Mouse (Mus musculus): ENCODE measurements around the gene Gm20715. TPM values are rescaled to one million over a fixed set of nuclear protein-coding genes. Genes with fewer than 3 reads are reported as not detected.
"Not testable (repeated sequence)": the region's sequence is repeated elsewhere in the genome, so short reads cannot be mapped to it uniquely, and the experiment has no call there.

Gm20715 gene
- total and polyA plus RNA-seq, 3 experiments, result not detected

GRCm38 (mm10) chr7:6364761-6365160, 45.3 kb upstream of the Gm20715 start:
- DNase-seq, result no peak
- H3K4me1 ChIP-seq (ENCODE audit: control insufficient read depth, insufficient read depth, low read length), result peaks cover 1% of the 10 kb centered on the region; the same call in 1 of the 2 replicates
- H3K27ac ChIP-seq, result no peak overlapping the region
- no peak overlapping the region for H3K9ac ChIP-seq (ENCODE audit: low read depth, low read length)
- H3K4me3 ChIP-seq, result no peak overlapping the region
- intact Hi-C loops (cut with DNase I), result loop anchor here (5.0 kb wide), 5 partner anchors 48 to 933 kb away; partner anchors contain the start of genes Gm20715, Gm45844 and Zfp444
- no peaks in the 10 kb centered on the region for H3K36me3 ChIP-seq (ENCODE audit: control insufficient read depth, insufficient read depth, low read length)
- H3K27me3 ChIP-seq (ENCODE audit: control insufficient read depth, insufficient read depth, low read length), result no peaks in the 10 kb centered on the region
- no peak for TF ChIP-seq POLR2A (IDR thresholded peaks at IDR 0.05; ENCODE audit: insufficient read depth, low read depth, low read length)
- TF ChIP-seq CTCF (IDR thresholded peaks at IDR 0.05), result no peak
- TF ChIP-seq EP300 (IDR thresholded peaks at IDR 0.05; ENCODE audit: insufficient read depth, low read depth, low read length), result no peak
- no peaks in the 10 kb centered on the region for H3K79me2 ChIP-seq (replicated peaks; ENCODE audit: control insufficient read depth, insufficient read depth, low read length)
- WGBS, result 52% methylated on average over 1 of the region's 1 CpGs

GRCm38 (mm10) chr7:6367185-6367584, 42.9 kb upstream of the Gm20715 start:
- H3K9ac ChIP-seq (ENCODE audit: low read depth, low read length), result no peak overlapping the region
- 90% methylated on average over 5 of the region's 5 CpGs for WGBS
- no peaks in the 10 kb centered on the region; the same call in 1 of the 2 replicates for H3K4me1 ChIP-seq (ENCODE audit: control insufficient read depth, insufficient read depth, low read length)
- H3K27me3 ChIP-seq (ENCODE audit: control insufficient read depth, insufficient read depth, low read length), result no peaks in the 10 kb centered on the region
- no peak for DNase-seq
- no peaks in the 10 kb centered on the region for H3K36me3 ChIP-seq (ENCODE audit: control insufficient read depth, insufficient read depth, low read length)
- no peaks in the 10 kb centered on the region for H3K79me2 ChIP-seq (replicated peaks; ENCODE audit: control insufficient read depth, insufficient read depth, low read length)
- H3K27ac ChIP-seq, result no peak overlapping the region
- H3K4me3 ChIP-seq, result no peak overlapping the region
- intact Hi-C loops (cut with DNase I), result no loop called here
- TF ChIP-seq EP300 (IDR thresholded peaks at IDR 0.05; ENCODE audit: insufficient read depth, low read depth, low read length) (no peak), POLR2A (IDR thresholded peaks at IDR 0.05; ENCODE audit: insufficient read depth, low read depth, low read length) (no peak), CTCF (IDR thresholded peaks at IDR 0.05) (no peak)

GRCm38 (mm10) chr7:6368146-6368545, 41.9 kb upstream of the Gm20715 start:
- intact Hi-C loops (cut with DNase I); H3K36me3 ChIP-seq (ENCODE audit: control insufficient read depth, insufficient read depth, low read length); H3K4me1 ChIP-seq (ENCODE audit: control insufficient read depth, insufficient read depth, low read length); H3K9ac ChIP-seq (ENCODE audit: low read depth, low read length); H3K27ac ChIP-seq; DNase-seq; H3K79me2 ChIP-seq (replicated peaks; ENCODE audit: control insufficient read depth, insufficient read depth, low read length); H3K4me3 ChIP-seq; H3K27me3 ChIP-seq (ENCODE audit: control insufficient read depth, insufficient read depth, low read length): not testable (repeated sequence)
- WGBS, result 90% methylated on average over 5 of the region's 5 CpGs

DNA sequence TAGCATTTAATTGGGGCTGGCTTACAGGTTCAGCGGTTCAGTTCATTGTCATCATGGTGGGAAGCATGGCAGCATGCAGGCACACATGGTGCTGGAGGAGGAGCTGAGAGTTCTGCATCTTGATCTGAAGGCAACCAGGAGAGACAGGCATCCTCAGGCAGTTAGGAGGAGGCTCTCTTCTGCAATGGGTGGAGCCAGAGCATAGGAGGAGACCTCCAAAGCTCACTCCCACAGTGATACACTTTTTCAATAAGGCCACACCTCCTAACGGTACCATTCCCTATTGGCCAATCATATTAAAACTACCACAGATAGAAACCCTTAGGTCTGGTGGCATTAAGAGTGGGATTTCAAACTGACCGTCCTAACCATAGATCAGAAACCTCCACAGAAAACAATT, 40.6 kb upstream of the Gm20715 start:
- TF ChIP-seq POLR2A (IDR thresholded peaks at IDR 0.05; ENCODE audit: insufficient read depth, low read depth, low read length) (no peak), EP300 (IDR thresholded peaks at IDR 0.05; ENCODE audit: insufficient read depth, low read depth, low read length) (no peak), CTCF (IDR thresholded peaks at IDR 0.05) (no peak)
- Histone ChIP-seq H3K79me2 (replicated peaks; ENCODE audit: control insufficient read depth, insufficient read depth, low read length) (no peaks in the 10 kb centered on the region), H3K36me3 (ENCODE audit: control insufficient read depth, insufficient read depth, low read length) (no peaks in the 10 kb centered on the region), H3K4me3 (no peak overlapping the region), H3K4me1 (ENCODE audit: control insufficient read depth, insufficient read depth, low read length) (no peaks in the 10 kb centered on the region), H3K9ac (ENCODE audit: low read depth, low read length) (no peak overlapping the region), H3K27ac (no peak overlapping the region), H3K27me3 (ENCODE audit: control insufficient read depth, insufficient read depth, low read length) (no peaks in the 10 kb centered on the region)
- whole genome bisulfite sequencing, result 87% methylated on average over 3 of the region's 3 CpGs
- intact Hi-C loops (cut with DNase I), result no loop called here
- no peak for DNase-seq

GRCm38 (mm10) chr7:6372993-6373392, 37.1 kb upstream of the Gm20715 start:
- Histone ChIP-seq H3K27me3 (ENCODE audit: control insufficient read depth, insufficient read depth, low read length) (no peaks in the 10 kb centered on the region), H3K9ac (ENCODE audit: low read depth, low read length) (no peak overlapping the region), H3K27ac (no peak overlapping the region), H3K4me1 (ENCODE audit: control insufficient read depth, insufficient read depth, low read length) (no peaks in the 10 kb centered on the region), H3K4me3 (no peak overlapping the region), H3K79me2 (replicated peaks; ENCODE audit: control insufficient read depth, insufficient read depth, low read length) (no peaks in the 10 kb centered on the region), H3K36me3 (ENCODE audit: control insufficient read depth, insufficient read depth, low read length) (no peaks in the 10 kb centered on the region)
- intact Hi-C loops (cut with DNase I), result no loop called here
- TF ChIP-seq EP300 (IDR thresholded peaks at IDR 0.05; ENCODE audit: insufficient read depth, low read depth, low read length) (no peak), CTCF (IDR thresholded peaks at IDR 0.05) (no peak), POLR2A (IDR thresholded peaks at IDR 0.05; ENCODE audit: insufficient read depth, low read depth, low read length) (no peak)
- no peak for DNase-seq
- 83% methylated on average over 3 of the region's 3 CpGs for WGBS

GRCm38 (mm10) chr7:6378441-6378840, 31.6 kb upstream of the Gm20715 start:
- Histone ChIP-seq H3K27ac (no peak overlapping the region), H3K9ac (ENCODE audit: low read depth, low read length) (no peak overlapping the region), H3K36me3 (ENCODE audit: control insufficient read depth, insufficient read depth, low read length) (no peaks in the 10 kb centered on the region), H3K4me3 (no peak overlapping the region), H3K79me2 (replicated peaks; ENCODE audit: control insufficient read depth, insufficient read depth, low read length) (no peaks in the 10 kb centered on the region), H3K4me1 (ENCODE audit: control insufficient read depth, insufficient read depth, low read length) (no peaks in the 10 kb centered on the region), H3K27me3 (ENCODE audit: control insufficient read depth, insufficient read depth, low read length) (no peaks in the 10 kb centered on the region)
- WGBS, result 80% methylated on average over 8 of the region's 8 CpGs
- TF ChIP-seq POLR2A (IDR thresholded peaks at IDR 0.05; ENCODE audit: insufficient read depth, low read depth, low read length) (no peak), EP300 (IDR thresholded peaks at IDR 0.05; ENCODE audit: insufficient read depth, low read depth, low read length) (no peak), CTCF (IDR thresholded peaks at IDR 0.05) (no peak)
- intact Hi-C loops (cut with DNase I), result no loop called here
- no peak for DNase-seq

Measured in heart, adult 2 months (tissue).